Mouse (Mus musculus) ES-E14 (cell line): ENCODE results near the gene Crybg3.

Experiments used
- CHD2 ChIP-seq: IDR thresholded peaks from 2 replicates; pipeline ENCODE4 v1.6.1; 2014; ENCODE audit warnings: mild to moderate bottlenecking, low read depth, low read length, inconsistent platforms
- HCFC1 ChIP-seq: IDR thresholded peaks from 2 replicates; pipeline ENCODE4 v1.6.1; 2012; ENCODE audit warnings: low read length, inconsistent platforms, borderline replicate concordance; ENCODE audit not compliant: insufficient read depth
- MAFK ChIP-seq: IDR thresholded peaks from 2 replicates; pipeline ENCODE4 v1.6.1; 2014; ENCODE audit warnings: mild to moderate bottlenecking, low read depth, low read length, inconsistent platforms; ENCODE audit not compliant: insufficient read depth
- ZNF384 ChIP-seq: IDR thresholded peaks from 2 replicates; pipeline ENCODE4 v1.6.1; 2012; ENCODE audit warnings: low read depth, low read length, inconsistent platforms

DNA sequence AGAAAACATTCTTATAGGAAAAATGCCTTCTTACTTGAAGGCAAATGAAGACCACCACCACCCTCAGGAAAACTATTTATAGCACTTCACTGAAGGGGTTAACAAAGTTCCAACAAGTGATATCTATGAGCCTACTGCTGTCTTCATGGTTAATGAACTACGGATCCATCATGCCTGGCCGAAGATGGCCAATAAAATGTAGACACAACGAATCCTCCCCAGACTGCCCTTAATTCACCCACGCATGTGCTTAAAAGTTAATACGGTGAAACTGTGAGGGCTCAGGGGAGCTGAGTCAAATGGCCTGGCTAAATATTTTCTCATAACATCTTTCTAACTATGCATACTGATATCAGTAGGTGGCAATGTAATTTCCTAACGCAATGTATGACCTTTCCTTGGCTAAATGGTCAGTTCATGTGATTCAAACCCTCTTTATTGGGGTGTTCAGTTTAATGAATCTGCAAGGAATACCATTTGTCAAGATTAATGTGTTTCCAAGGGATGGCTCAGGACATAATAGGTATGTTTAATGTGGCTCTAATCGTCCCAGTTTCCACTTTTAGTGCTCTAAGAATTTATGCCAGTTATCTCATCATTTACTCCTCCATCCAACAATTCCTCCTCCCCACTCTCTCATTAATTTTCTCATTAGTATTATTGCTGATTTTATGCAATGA lies 155.8 kb downstream of the Crybg3 start:
- TF ChIP-seq ZNF384 (no peak), MAFK (no peak), HCFC1 (no peak), CHD2 (no peak)
